Mouse (Mus musculus): ENCODE data around the gene Ghr.

Ghr gene

DNA sequence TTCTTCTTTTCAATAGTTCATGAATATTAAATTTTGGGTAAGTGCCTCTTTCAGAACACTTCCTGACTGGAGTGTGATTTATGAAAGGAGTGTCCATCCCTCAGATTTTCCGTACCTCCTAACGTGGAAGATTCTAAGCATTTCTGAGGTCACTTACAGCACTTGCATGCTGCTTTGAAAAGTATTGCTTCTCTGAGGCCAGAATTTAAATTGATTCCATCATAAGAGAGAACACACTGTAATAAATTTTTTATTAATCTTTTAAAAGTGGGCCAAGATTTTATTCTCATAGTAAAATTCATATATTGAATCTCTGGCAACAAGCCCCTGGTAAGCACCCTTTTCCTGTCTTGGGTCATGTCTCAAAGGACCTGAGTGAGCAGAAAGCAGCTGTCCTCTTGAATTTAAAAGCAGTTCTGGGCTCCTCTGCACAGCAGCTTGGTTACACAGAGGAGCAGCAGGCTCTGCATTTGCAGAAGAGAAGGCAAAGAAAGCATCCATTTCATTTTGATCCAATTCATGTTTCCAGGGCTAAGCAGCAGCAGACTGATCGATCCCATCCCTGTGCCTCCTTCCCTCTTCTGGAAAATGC is 46.9 kb downstream of the Ghr start:
- no peak for DNase-seq (ENCODE audit: low read depth, low spot score)

DNA sequence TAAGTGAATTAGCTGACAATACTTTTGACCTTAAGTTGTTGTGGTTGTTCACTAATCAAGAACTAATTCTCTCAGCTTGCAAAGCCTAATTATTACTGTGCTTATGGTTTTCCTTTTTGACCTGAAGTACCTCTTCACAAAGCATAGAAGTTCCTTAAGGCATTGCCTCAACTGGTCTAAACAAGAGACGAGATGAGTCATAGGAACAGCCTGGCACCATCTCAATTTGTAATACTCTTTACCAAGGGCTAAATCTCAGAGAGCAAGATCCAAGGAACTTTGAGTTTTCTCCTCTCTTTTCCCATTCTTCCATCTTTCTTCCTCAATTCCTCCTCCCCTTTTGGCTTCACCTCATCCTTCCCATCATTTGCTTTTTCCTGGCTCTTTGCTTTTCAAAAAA is 69.3 kb downstream of the Ghr start:
- DNase-seq (ENCODE audit: low read depth, low spot score) = no peak

DNA sequence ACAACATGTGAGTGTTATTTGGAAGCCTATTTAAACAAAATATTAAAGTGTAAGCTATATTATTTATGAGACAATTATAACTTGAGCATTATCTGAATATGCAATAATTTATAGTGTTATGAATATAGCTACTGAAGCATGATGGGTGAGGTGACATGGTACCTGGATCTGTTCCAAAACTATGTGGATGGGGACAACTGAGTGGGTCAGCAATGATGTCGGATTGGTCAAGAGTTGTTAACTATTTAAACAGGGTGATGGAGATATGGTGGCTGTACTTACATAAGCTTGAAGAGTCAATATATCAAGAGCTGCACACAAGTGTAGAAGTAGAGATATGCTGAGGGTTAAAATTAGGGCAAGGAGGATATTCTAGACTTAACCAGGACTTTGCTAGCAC is 70.9 kb downstream of the Ghr start:
- DNase-seq (ENCODE audit: low read depth, low spot score) = no peak

DNA sequence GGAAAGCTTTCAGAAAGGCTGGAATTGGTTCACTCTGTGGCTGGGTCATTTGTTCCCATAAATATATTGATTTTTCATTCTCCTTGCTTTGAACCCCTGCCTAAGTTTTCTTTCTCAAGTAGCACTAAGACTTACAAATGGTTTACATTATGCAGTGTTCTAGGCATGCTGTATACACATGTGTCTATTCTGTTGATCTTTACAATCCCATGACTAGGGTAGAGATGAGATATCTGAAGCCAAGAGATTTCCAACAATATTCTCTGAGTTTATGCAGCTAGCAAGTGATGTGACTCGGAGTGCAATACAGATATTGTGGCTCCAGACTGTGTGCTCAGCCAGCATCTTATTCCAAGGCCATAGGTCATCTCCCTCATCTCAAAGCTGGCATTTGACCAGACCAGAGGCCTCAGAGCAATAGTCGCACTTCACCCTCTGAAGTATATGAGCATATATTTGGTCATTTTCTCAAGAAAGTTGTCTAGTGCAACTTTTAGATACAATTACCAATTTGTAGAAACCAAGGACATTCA is 71.6 kb downstream of the Ghr start:
- no peak for DNase-seq (ENCODE audit: low read depth, low spot score)

DNA sequence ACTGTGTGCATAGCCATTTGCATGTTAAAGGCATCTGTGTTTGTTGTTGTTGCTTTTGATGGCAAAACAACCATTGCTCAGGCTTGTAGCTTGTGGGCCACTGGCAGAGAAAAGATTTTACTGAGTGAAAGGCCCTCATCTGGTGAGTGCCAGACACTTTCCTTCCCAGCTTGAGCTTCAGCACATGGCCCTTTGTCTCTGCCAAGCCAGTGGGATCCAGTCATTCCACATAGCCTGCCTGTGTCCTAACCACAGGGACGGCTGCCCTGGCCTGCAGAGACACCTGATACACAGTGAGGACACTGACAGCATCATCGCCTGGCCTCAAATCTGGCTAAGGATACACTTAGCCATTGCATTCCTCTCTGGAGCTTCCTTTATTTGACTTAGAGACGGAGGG is 74.2 kb downstream of the Ghr start:
- no peak for DNase-seq (ENCODE audit: low read depth, low spot score)

DNA sequence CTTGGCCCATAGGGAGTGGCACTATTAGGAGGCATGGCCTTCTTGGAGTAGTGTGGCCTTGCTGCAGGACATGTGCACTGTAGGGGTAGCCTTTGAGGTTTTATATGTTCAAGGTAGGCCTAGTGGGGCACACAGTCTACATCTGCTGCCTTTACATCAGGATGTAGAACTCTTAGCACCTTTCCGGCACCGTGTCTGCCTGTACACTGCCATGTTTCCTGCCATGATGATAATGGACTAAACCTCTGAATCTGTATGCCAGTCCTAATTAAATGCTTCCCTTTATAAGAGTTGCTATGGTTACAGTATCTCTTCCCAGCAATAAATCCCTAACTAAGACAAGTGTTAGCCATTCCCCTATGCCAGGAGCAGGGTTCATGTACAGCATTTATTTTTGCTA is 76.0 kb downstream of the Ghr start:
- no peak for DNase-seq (ENCODE audit: low read depth, low spot score)

DNA sequence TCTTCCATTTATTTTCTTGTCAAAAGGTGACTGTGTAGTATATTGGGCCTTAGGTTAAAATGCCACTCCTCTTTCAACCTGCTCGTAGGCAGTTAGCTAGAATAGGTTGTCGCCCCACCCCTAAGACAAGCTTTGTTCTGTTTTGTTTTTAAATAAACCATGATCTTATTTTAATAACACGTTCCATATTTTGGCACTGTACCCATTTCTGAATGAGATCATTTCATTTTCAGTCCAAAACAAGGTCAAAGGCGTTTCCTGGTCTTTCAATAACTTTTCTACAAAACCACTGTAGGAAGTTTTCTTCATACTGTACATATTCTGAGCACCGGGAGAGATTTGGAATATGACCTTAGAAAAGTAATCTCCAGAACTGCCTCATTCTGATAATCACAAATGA is 78.6 kb downstream of the Ghr start:
- no peak for DNase-seq (ENCODE audit: low read depth, low spot score)

DNA sequence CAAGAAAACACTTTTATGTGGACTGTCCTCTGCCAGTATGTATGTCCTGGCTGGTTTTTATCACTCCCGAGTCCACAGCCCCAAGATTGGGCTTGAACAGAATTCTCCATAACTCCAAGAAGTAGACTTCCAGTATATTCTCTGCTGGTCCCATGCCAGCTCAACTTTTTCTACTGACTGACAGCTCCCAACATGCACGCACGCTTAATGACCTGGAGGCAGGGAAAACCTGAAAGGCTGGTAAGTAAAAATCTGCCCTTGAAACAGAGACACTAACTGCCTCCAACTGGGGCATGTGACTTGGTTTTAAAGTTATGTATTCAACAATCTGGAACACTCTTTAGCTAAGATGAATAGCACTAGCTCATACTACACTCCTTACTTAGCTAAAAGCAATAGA is 81.6 kb downstream of the Ghr start:
- no peak for DNase-seq (ENCODE audit: low read depth, low spot score)

DNA sequence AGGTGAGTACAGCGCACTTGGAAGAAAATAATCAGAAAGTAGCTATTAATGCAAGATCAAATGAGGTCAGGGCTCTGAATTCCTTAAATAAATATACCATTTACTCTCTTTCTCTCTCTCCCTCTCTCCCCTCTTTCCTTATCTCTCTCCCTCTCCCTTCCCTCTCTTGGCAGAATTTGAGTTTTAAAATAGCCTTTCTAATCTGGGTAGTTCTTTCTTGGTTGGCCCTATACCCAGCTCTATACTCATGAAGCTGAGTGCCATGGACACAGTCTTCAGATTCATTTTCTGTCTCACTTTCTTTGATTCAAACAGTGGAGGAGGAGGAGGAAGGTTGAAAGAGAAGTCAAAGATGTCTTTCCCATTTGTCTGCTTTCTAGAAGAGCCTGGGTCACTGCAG is 84.3 kb downstream of the Ghr start:
- DNase-seq (ENCODE audit: low read depth, low spot score) = no peak

DNA sequence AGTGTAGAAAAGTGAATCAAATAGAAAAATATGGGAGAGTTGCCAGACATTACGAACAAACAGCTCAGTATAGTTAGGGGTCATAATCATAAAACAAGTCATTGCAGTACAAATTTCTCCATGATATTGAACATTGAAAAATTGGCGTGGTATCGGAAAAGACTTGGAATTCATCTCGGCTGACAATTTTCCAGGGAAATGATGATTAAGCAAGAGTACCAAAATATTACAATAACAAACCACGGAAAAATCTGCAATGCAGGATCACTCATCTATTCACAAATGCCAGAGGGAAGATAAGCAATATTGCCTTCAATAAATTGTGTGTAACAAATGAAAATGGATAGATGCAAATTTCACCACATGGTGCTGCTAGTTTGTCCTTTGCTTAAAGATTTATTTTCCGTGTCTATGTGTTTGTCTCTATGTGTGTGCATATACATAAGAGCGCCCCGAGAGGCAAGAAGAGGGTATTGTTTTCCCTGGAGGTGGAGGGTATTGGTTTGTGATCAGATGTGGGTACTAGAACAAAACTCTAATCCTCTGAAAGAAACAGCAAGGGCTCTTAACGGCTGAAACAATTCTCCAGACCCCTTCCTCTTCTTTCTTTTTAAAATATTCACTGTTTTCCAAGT is 85.2 kb downstream of the Ghr start:
- DNase-seq (ENCODE audit: low read depth, low spot score) = no peak

DNA sequence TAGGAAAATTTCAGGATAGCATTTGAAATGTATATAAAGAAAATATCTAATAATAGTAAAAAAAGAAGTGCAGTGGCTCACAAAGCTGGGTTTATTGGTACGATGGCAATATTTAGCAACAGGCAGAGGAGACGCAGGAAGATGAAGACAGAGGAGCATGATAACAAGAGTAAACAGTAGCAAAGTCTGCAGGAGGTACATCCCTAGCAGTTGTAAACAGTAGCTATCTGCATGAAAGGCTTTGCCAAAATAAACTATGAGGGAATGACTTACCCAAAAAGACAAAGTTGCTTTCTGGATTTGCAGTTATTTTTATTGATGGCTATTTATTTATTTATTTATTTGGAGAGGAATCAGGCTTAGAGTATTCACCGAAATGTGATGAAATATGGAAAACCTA is 92.4 kb downstream of the Ghr start:
- no peak for DNase-seq (ENCODE audit: low read depth, low spot score)

DNA sequence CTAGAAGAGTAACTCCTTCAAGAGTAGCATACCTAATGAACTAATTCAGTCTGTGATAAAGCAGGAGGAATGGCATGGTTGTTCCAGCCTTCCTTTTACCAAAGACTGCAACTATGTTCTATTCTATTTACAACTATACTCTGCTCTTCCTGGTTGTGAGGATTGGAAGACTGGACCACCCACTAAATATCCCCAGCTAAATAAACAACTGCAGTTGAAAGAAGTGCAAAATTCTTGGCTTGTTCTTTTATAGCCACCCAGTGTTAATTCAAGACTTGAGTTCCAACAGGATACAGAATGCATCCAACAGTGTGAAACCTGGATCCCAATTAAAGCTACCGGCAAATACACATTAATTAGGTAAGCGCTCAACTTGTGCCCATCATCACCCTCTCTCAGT is 93.3 kb downstream of the Ghr start:
- no peak for DNase-seq (ENCODE audit: low read depth, low spot score)

DNA sequence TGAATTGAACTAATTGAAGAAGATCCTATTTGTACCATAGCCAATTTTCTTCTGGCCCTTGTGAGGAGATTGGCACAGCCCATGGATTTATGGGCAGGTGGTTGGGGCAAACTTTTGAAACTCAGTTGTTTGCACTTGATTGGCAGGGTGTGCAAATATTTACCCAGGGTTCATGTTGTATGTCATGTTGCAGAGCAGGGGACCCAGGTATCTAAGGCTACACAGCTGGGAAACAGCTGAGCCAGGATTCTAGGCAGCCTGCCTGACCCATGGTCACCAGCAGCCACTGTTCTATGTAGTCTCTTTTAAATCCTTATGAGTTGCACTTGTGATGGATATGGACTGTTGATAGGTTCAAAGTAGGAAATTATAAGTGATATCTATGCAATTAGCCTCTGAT is 94.1 kb downstream of the Ghr start:
- DNase-seq (ENCODE audit: low read depth, low spot score) = no peak

DNA sequence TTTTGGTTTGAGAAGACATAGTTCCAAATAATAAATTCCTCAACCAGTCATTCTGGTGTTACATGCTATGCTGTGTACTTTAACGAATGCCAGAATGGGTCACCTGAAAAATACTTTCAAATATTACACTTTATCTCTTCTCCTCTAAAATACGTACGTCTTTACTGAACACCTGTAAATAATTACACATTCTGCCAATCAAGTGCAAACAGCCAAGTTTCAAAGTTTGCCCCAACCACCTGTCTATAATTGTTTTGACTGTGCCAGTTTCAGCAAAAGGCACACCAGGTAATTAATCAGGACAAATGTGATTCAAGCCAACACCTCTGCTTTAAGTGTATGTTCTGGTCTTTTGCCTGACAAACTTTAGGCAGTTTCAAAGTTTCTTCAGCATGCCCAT is 94.7 kb downstream of the Ghr start:
- no peak for DNase-seq (ENCODE audit: low read depth, low spot score)

DNA sequence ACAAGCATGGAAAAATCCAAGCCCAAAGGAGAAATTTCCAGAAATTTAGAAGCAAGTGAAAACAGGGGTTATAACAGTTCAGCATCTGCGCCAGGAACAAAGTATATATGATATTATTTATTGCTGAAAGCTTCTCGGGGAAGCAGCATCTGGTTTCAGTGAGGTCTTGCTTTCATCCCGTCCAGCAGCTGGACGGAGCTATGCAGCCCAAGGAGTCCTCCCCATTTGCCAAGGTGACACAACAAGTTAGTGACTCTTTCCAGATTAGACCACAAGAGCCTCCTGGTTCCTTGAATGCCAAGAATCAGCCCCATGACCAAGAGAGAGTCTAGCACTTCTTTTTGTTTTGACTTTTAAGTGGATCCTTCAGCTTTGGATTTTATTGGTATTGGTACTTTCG is 96.6 kb downstream of the Ghr start:
- no peak for DNase-seq (ENCODE audit: low read depth, low spot score)

DNA sequence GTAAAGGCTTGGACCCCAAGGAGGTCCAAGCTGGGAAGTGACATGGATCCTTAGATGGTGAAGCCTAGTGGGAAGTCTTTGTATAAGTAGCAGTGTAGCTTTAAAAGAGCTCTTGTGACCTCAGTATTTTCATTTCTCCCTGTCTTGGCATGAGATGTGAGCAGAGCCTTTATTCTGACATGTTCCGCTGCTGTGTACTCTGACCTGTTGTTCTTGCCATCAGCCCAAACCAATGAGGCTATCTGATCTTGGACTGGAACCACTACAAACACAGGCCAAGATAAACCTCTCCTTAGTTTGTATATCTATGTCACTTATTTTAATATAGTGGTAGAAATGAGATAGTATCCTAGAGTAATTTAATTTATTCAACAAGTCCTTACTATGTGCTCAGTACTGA is 97.9 kb downstream of the Ghr start:
- DNase-seq (ENCODE audit: low read depth, low spot score) = no peak

DNA sequence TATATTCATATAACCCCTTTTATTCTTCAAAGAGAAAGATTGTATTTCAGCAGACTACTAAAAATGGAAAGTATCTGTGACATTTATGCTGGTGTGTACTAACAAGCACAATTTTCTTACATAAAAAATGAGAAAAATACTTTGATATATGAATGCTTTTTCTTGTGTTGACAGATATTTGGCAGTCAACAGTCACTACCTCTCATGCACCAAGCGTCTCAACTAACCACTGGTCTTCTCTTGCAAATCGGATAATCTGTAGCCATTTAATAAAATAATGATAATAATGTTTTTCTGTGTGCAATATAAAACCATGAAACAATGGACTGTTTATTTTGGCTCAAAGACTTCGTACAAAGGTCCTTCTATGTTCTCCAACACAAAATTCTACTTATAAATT is 99.8 kb downstream of the Ghr start:
- DNase-seq (ENCODE audit: low read depth, low spot score) = no peak

DNA sequence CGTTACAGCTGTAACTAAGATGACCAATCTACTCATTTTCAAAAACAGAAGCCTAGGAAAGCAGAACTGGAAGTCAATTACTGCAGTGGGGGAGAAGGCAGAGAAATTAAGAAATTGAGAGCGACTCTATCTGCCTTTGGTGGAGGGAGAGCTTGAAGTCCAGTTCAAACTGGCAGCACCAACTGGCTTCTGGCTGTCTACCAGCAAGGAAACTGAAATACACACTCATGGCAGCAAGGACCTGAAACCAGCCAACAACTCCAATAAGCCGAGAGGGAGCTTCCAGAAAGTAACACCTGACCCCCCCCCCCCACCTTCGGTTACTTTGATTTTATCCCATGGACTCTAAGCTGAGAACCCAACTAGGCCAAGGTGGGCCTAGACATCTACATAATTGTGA is 114.1 kb downstream of the Ghr start:
- DNase-seq (ENCODE audit: low read depth, low spot score) = no peak

DNA sequence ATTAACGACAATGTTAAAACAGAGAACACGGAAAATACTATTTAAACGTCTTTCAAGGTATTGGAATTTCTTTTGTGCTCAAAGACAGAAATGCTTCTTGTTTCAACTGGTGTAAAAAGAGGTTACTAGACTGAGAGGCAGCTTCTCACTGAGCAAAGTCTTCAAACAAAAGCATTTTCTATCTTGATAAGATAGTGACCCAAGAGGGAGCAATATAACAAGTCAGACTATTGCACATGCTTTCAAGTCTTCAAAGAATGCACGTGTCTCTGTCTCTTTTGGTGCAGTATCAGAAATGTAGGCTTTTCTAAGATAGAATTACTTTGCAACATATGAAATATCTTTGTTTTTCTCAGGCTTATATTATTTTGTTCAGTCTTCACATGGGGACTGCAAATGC is 116.7 kb downstream of the Ghr start:
- DNase-seq (ENCODE audit: low read depth, low spot score) = no peak

DNA sequence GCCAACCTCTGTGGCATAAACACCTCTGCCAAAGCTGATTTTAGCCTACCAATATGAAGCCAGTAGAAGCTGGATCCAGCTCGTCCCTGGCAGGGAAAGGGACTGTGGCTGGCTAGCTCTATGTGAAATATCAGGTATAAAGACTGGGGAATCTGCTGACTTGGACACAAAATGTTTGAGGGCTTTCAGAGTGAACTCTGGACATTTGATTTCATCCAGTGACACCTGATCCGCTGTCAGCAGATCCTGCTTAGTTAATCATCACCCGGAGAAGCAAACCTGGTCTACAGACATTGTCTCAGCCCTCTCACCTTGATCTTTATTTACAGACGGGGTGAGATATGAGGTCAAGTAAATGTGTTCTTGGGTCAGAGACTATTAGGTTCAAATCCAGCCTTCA is 118.5 kb downstream of the Ghr start:
- no peak for DNase-seq (ENCODE audit: low read depth, low spot score)

DNA sequence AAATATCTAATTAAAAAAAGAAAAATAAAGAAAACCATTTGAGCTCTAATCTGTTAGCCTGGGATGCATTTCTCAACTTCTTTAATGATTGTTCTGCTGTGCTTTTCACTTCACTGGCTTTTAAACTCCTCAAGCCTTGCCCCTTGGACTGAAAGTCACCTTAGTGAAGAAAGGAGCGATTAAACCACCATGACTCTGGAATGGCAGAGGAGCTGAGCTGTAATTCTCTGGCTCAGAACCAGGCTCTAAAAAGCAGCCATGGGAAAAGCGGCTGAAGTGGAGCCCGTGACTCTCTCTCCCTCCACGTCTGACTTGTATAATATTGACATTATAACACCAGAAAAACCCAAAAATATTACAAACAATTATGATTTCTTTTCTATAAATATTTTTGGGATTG is 126.7 kb downstream of the Ghr start:
- DNase-seq (ENCODE audit: low read depth, low spot score) = no peak

DNA sequence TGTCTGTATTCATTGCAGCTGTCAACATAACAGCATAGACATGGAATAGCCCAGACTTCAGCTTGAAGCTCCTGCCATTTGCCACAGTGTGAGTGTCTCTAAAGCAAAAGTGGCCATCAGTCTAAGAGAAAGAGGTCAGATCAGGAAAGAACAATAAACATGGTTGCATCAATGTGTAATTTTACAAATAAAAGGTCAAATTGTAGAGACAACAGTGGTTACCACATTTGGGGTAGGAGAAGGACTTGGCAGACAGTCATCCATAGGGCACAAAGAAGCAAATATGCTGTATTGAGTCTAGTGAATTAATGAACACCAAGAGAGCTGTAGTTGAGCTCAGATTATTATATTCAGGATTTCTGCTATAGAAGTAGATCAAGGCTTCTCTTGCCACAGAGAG is 127.7 kb downstream of the Ghr start:
- no peak for DNase-seq (ENCODE audit: low read depth, low spot score)

DNA sequence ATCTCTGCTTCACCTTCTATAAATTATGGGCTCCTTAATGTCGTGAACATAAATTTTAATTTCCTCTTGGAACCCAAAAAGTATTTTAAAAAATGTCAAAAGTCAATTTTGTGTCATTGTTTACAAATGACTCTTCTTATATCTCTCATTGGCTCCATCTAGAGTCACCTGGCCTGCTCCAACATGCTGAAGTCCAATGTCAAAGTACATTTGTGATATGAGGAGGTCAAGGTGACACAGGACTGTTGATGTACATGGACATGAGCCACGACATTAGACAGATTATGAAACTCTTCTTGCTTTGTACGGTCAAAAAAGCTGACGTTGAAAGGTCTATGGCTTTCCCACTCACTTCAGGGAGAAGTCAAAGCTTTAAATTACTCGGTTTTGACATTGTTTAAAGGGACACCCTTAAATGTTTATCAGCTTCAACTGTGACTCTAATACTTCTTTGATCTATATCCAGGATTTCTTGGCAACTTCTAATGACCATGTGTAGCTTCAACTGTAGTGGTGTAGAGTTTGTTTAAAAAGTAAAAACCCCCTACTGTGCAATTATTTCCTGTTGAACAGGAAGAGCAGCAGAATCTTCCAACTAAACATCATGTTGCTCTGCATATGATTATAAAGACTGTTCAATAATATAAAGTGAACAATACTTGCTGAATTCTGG is 131.1 kb downstream of the Ghr start:
- DNase-seq (ENCODE audit: low read depth, low spot score) = no peak

Measured in WW6 (cell line).